Comparison of ENCODE assay signal across 8 mouse cellular contexts in the genomic region with DNA sequence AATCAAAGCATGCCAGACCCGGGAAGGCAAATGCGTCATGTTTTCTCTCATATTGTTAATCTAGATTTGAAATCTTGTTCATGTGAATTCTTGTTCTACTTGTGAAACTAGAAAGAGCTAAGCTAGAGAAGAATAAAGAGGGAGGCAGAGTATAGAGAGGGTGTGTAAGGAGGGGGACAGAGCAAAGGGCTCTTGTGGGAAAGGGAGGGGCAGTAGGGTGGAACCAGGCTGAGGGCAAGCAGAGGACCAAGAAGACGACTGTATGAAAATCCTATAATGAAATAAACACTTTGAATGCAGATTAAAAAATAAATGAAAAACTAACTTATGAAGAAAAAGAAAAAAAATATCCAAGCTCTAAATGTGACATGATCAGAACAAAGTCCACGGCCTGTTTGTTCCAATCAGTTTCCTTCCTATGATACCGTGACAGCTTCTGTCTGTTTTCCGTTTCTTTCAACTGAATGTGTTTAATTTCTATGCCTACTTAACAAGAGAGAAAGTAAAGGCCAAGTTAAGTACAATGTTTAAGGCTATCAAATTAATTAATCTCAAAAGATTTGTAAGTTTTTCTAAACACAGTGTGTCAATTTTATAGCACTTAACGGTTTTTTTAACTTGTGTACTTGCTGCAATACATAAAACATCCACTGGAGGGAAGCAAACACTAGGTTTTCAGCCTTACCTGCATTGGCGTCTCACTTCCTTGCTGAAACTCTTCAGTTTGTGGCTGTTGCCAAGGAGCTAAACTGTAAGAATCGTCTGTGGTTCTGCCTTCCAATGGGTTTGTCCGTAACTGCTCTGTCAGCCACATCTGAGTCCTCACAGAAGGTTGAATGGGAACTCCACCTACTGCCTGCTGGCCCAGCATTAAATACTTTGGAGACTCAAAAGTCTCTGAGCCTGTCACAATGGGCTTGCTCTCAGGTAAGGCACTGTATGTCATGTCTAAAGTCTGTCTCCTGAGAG. TPM values are rescaled to one million over a fixed set of nuclear protein-coding genes. Genes with fewer than 3 reads are reported as not detected.
DNase-seq lines count a peak whose midpoint lies in the region; ATAC-seq and TF ChIP-seq lines count a peak whose summit lies in the region.
"Had no signal": no experiment of that assay in that cellular context is flagged by ENCODE, and none has a peak within 500 bp of the region (broad histone marks: within the 10 kb centered on the region; RNA-seq: fewer than 3 reads in every experiment).

No protein-coding gene starts in this region.

- H3K27me3 ChIP-seq in heart, postnatal 0 days (ENCODE audit: control insufficient read depth, insufficient read depth, low read length) = no peaks in the 10 kb centered on the region
- H3K27me3 ChIP-seq in lung, embryonic 16.5 days (ENCODE audit: control insufficient read depth, insufficient read depth, low read depth, low read length) = no peaks in the 10 kb centered on the region
- H3K27me3 ChIP-seq: heart, embryonic 15.5 days had no signal

- no peak for TF ChIP-seq EP300 in heart, postnatal 0 days (IDR thresholded peaks at IDR 0.05; ENCODE audit: low read depth)

- H3K4me3 ChIP-seq in heart, postnatal 0 days (ENCODE audit: low read depth, low read length) = no peak overlapping the region
- H3K4me3 ChIP-seq in lung, embryonic 16.5 days (ENCODE audit: low read length) = no peak overlapping the region
- H3K4me3 ChIP-seq: heart, embryonic 15.5 days had no signal

- H3K36me3 ChIP-seq in heart, postnatal 0 days (replicated peaks; ENCODE audit: control insufficient read depth, insufficient read depth, low read length) = peaks cover 23% of the 10 kb centered on the region
- no peaks in the 10 kb centered on the region for H3K36me3 ChIP-seq in lung, embryonic 16.5 days (ENCODE audit: control insufficient read depth, insufficient read depth, low read length)

- no peaks in the 10 kb centered on the region for H3K4me1 ChIP-seq in heart, postnatal 0 days (ENCODE audit: control insufficient read depth, insufficient read depth)
- H3K4me1 ChIP-seq in lung, embryonic 16.5 days (replicated peaks; ENCODE audit: control insufficient read depth, insufficient read depth, low read length) = peaks cover 10% of the 10 kb centered on the region

- H3K9ac ChIP-seq in heart, postnatal 0 days (replicated peaks; ENCODE audit: low read depth, low read length) = no peak overlapping the region
- H3K9ac ChIP-seq in lung, embryonic 16.5 days (ENCODE audit: low read length) = no peak overlapping the region
- H3K9ac ChIP-seq: heart, embryonic 15.5 days had no signal

- peak; percentile 82 for DNase-seq in CD4-positive helper T cell, adult 2 months (ENCODE audit: low read depth, low spot score)
- DNase-seq in Muller cell, postnatal 12 days (ENCODE audit: inconsistent ontology term) = peak; percentile 52
- DNase-seq in cerebellum, postnatal 25 days = peak; percentile 46 to 57
- peak; percentile 71 for DNase-seq in heart, postnatal 0 days (ENCODE audit: low spot score)
- DNase-seq in kidney, postnatal 36 days = peak; percentile 59 to 72
- DNase-seq in retina, embryonic 14.5 days (ENCODE audit: low spot score) = peak; percentile 86

- H3K9me3 ChIP-seq in heart, postnatal 0 days (replicated peaks; ENCODE audit: control insufficient read depth, low read length) = no peaks in the 10 kb centered on the region
- H3K9me3 ChIP-seq in lung, embryonic 16.5 days (ENCODE audit: control insufficient read depth, low read length) = no peaks in the 10 kb centered on the region
- H3K9me3 ChIP-seq: heart, embryonic 15.5 days had no signal

- WGBS in heart, postnatal 0 days = 45% methylated on average over 10 of the region's 10 CpGs
- WGBS in lung, embryonic 16.5 days = 53% methylated on average over 10 of the region's 10 CpGs

- H3K27ac ChIP-seq in heart, postnatal 0 days (ENCODE audit: low read depth) = no peak overlapping the region
- no peak overlapping the region for H3K27ac ChIP-seq in lung, embryonic 16.5 days (ENCODE audit: low read length)

- no peak overlapping the region for H3K4me2 ChIP-seq in heart, postnatal 0 days (ENCODE audit: low read depth, low read length)
- H3K4me2 ChIP-seq in lung, embryonic 16.5 days (ENCODE audit: low read depth, low read length) = no peak overlapping the region
- H3K4me2 ChIP-seq: heart, embryonic 15.5 days had no signal

- TF ChIP-seq CTCF in heart, postnatal 0 days (IDR thresholded peaks at IDR 0.05; ENCODE audit: low read depth) = peak; percentile 81

- no peak for ATAC-seq in heart, postnatal 0 days (ENCODE audit: insufficient read depth, low read depth)
- ATAC-seq in lung, embryonic 16.5 days (ENCODE audit: low read depth) = peak; percentile 57; the same call in 1 of the 2 replicates

RNA-seq across cellular contexts. Expression of gene Pln, which starts 10.6 kb away (rescaled TPM):
- total RNA-seq in heart, postnatal 0 days (2014; rRNA removed; ENCODE audit: low replicate concordance) = 3,810 and 4,371 TPM in 2 replicates
- polyA plus RNA-seq in heart, postnatal 0 days (2015; fragmentation: Nextera tagmentation; extraction: Ambion mirVana) = 3,198 and 3,248 TPM in 2 replicates
- 3.5 and 5.2 TPM in 2 replicates for polyA plus RNA-seq in lung, embryonic 16.5 days (2015; fragmentation: Nextera tagmentation; extraction: Ambion mirVana)

RNA-seq across cellular contexts. Expression of gene Cep85l, which starts 31.7 kb away (rescaled TPM):
- total RNA-seq in heart, postnatal 0 days (2014; rRNA removed; ENCODE audit: low replicate concordance) = 17.6 and 21.2 TPM in 2 replicates
- polyA plus RNA-seq in heart, postnatal 0 days (2015; fragmentation: Nextera tagmentation; extraction: Ambion mirVana) = 3.3 and 4.1 TPM in 2 replicates
- polyA plus RNA-seq in lung, embryonic 16.5 days (2015; fragmentation: Nextera tagmentation; extraction: Ambion mirVana) = 5.4 and 5.5 TPM in 2 replicates

Comparison
In these comparisons a context has a peak if more than half of its experiments do, and no peak if none do; other contexts are left out.
1. RNA of gene Pln, which starts 10.6 kb away (polyA plus RNA-seq): 3,198 to 3,248 TPM in heart, postnatal 0 days; 3.5 to 5.2 TPM in lung, embryonic 16.5 days; every median in the first group is over 100 times any median in the second.
2. Peak in every context shown above with its lines, with median percentiles within 50 percentile points of each other: DNase-seq.